Mouse (Mus musculus) cerebellum, postnatal 25 days (tissue): ENCODE measurements around the gene Gm11096.

Experiments used
- DNase-seq, 2 experiments: peaks; one replicate each; pipeline ENCODE4 v3.0.0; 2021; ENCODE audit warnings: mixed read lengths in 2 of 2

Gm11096 gene

GRCm38 (mm10) chr17:81481843-81482490 is 40.4 kb downstream of the Gm11096 start:
- peak; percentile 74 to 80 for DNase-seq

GRCm38 (mm10) chr17:81486388-81486787 is 44.8 kb downstream of the Gm11096 start:
- DNase-seq = no peak
